8 mouse cellular contexts compared by ENCODE assay signal in genomic region chr2:49619719-49620522, GRCm38 (mm10). TPM values are rescaled to one million over a fixed set of nuclear protein-coding genes. Genes with fewer than 3 reads are reported as not detected.
DNase-seq lines count a peak whose midpoint lies in the region; ATAC-seq and TF ChIP-seq lines count a peak whose summit lies in the region.

No protein-coding gene starts in this region.

- WGBS in kidney, adult 2 months, result 4% methylated on average over 33 of the region's 33 CpGs
- WGBS in hindbrain, embryonic 12.5 days, result 2% methylated on average over 33 of the region's 33 CpGs
- under 1% methylated on average over 33 of the region's 33 CpGs for WGBS in midbrain, embryonic 10.5 days
- 7% methylated on average over 33 of the region's 33 CpGs for WGBS in thymus, adult 2 months

- peak; percentile 54 for ATAC-seq in hindbrain, embryonic 12.5 days (ENCODE audit: low FRiP score)

- no peaks in the 10 kb centered on the region for H3K36me3 ChIP-seq in kidney, adult 2 months (ENCODE audit: control insufficient read depth, insufficient read depth, low read length)
- H3K36me3 ChIP-seq in ES-E14 (ENCODE audit: control insufficient read depth, insufficient read depth, low read length, poor library complexity, severe bottlenecking), result no peaks in the 10 kb centered on the region
- peaks cover 13% of the 10 kb centered on the region for H3K36me3 ChIP-seq in hindbrain, embryonic 12.5 days
- H3K36me3 ChIP-seq in midbrain, embryonic 10.5 days, result peaks cover 32% of the 10 kb centered on the region
- H3K36me3 ChIP-seq in thymus, adult 2 months (ENCODE audit: control insufficient read depth, insufficient read depth, low read length), result no peaks in the 10 kb centered on the region

- no peak for TF ChIP-seq CTCF in kidney, adult 2 months (conservative IDR thresholded peaks at IDR 0.05; ENCODE audit: insufficient read depth, insufficient read length, low read depth, low read length)
- TF ChIP-seq CTCF in cortical plate, adult 2 months (IDR thresholded peaks at IDR 0.05; ENCODE audit: extremely low read depth, insufficient read depth, low read length), result no peak
- 0 out of 2 replicates have a peak, but pooled peaks have one; percentile 15 for TF ChIP-seq CTCF in thymus, adult 2 months (IDR thresholded peaks at IDR 0.05; ENCODE audit: borderline replicate concordance, control insufficient read depth, extremely low read depth, insufficient read depth, low read length, poor library complexity)

- H3K4me1 ChIP-seq in kidney, adult 2 months (ENCODE audit: control insufficient read depth, insufficient read depth, low read length), result no peaks in the 10 kb centered on the region
- no peaks in the 10 kb centered on the region; a peak in 1 of 4 replicates for H3K4me1 ChIP-seq in ES-E14 (ENCODE audit: control insufficient read depth in 2 of 2, insufficient read depth in 2 of 2, low read length in 2 of 2, poor library complexity in 1 of 2)
- H3K4me1 ChIP-seq in cortical plate, adult 2 months (ENCODE audit: control insufficient read depth, insufficient read depth, low read length), result peaks cover 3% of the 10 kb centered on the region; the same call in 1 of the 2 replicates
- H3K4me1 ChIP-seq in hindbrain, embryonic 12.5 days, result peaks cover 14% of the 10 kb centered on the region
- H3K4me1 ChIP-seq in midbrain, embryonic 10.5 days, result peaks cover 23% of the 10 kb centered on the region
- H3K4me1 ChIP-seq in thymus, adult 2 months (replicated peaks; ENCODE audit: control insufficient read depth, insufficient read depth, low read length), result peaks cover 8% of the 10 kb centered on the region

- H3K27ac ChIP-seq in kidney, adult 2 months (ENCODE audit: insufficient read depth, low read depth, low read length), result no peak overlapping the region
- H3K27ac ChIP-seq in ES-E14 (ENCODE audit: insufficient read depth, low read depth, low read length, poor library complexity, severe bottlenecking), result no peak overlapping the region
- H3K27ac ChIP-seq in cortical plate, adult 2 months (ENCODE audit: insufficient read depth, low read length), result peak overlapping the region; percentile 71
- peak overlapping the region; percentile 90 for H3K27ac ChIP-seq in hindbrain, embryonic 12.5 days
- peak overlapping the region; percentile 96 for H3K27ac ChIP-seq in midbrain, embryonic 10.5 days (replicated peaks)
- no peak overlapping the region for H3K27ac ChIP-seq in thymus, adult 2 months (ENCODE audit: control insufficient read depth, insufficient read depth, low read length)

- no peak for TF ChIP-seq POLR2A in kidney, adult 2 months (IDR thresholded peaks at IDR 0.05; ENCODE audit: low read depth, low read length)
- TF ChIP-seq POLR2A in cortical plate, adult 2 months (IDR thresholded peaks at IDR 0.05; ENCODE audit: extremely low read depth, insufficient read depth, low read length), result no peak
- no peak for TF ChIP-seq POLR2A in thymus, adult 2 months (IDR thresholded peaks at IDR 0.05; ENCODE audit: control insufficient read depth, extremely low read depth, insufficient read depth, low read length, poor library complexity)

- H3K4me3 ChIP-seq in kidney, adult 2 months (ENCODE audit: insufficient read depth, low read depth, low read length), result peak overlapping the region; percentile 58
- H3K4me3 ChIP-seq in ES-E14 (ENCODE audit: insufficient read depth in 1 of 2, low read depth in 1 of 2, low read length in 2 of 2, poor library complexity in 1 of 2, severe bottlenecking in 1 of 2), result peak overlapping the region; percentile 80 to 96
- H3K4me3 ChIP-seq in cortical plate, adult 2 months (ENCODE audit: insufficient read depth, low read length), result peak overlapping the region; percentile 78
- H3K4me3 ChIP-seq in hindbrain, embryonic 12.5 days, result peak overlapping the region; percentile 78
- H3K4me3 ChIP-seq in midbrain, embryonic 10.5 days, result peak overlapping the region; percentile 98
- peak overlapping the region; percentile 57 for H3K4me3 ChIP-seq in thymus, adult 2 months (ENCODE audit: control insufficient read depth, insufficient read depth, low read length)

- no peak for DNase-seq in kidney, adult 2 months
- no peak for DNase-seq in kidney, postnatal 14 days
- DNase-seq in ES-E14 (ENCODE audit: low read depth, low spot score), result no peak
- DNase-seq in midbrain, embryonic 10.5 days (ENCODE audit: low spot score), result peak; percentile 23
- peak; percentile 15 for DNase-seq in thymus, adult 2 months
- no peak for DNase-seq in frontal cortex, adult 2 months (ENCODE audit: extremely low spot score in 1 of 2, low spot score in 1 of 2)

- peak overlapping the region; percentile 65 for H3K4me2 ChIP-seq in hindbrain, embryonic 12.5 days (replicated peaks)

- no peaks in the 10 kb centered on the region for H3K9me3 ChIP-seq in ES-E14 (ENCODE audit: control insufficient read depth, insufficient read depth, low read depth, low read length)
- H3K9me3 ChIP-seq in hindbrain, embryonic 12.5 days (replicated peaks), result peaks cover 5% of the 10 kb centered on the region; the same call in 1 of the 2 replicates
- H3K9me3 ChIP-seq in midbrain, embryonic 10.5 days (replicated peaks), result peaks cover 21% of the 10 kb centered on the region; the same call in 1 of the 2 replicates

- peaks cover 4% of the 10 kb centered on the region for H3K27me3 ChIP-seq in kidney, adult 2 months (replicated peaks; ENCODE audit: control insufficient read depth, insufficient read depth, low read length)
- no peaks in the 10 kb centered on the region for H3K27me3 ChIP-seq in hindbrain, embryonic 12.5 days
- H3K27me3 ChIP-seq in midbrain, embryonic 10.5 days (ENCODE audit: low read depth, poor library complexity, severe bottlenecking), result no peaks in the 10 kb centered on the region
- H3K27me3 ChIP-seq in thymus, adult 2 months (ENCODE audit: control insufficient read depth, insufficient read depth, low read length), result peaks cover 12% of the 10 kb centered on the region; the same call in 1 of the 2 replicates

- in situ Hi-C loops in ES-E14 (cut with MboI; ENCODE audit: low sequenced_read_pairs in 2 of 2, unreplicated experiment in 2 of 2), result no loop called here

- peak overlapping the region; percentile 23; the same call in 1 of the 2 replicates for H3K9ac ChIP-seq in ES-E14 (ENCODE audit: insufficient read depth, low read depth, low read length, poor library complexity, severe bottlenecking)
- peak overlapping the region; percentile 87 for H3K9ac ChIP-seq in hindbrain, embryonic 12.5 days

TF ChIP-seq in ES-E14, 5 proteins besides CTCF, POLR2A, EP300 and RAD21:
- TF ChIP-seq MAFK (IDR thresholded peaks at IDR 0.05; ENCODE audit: insufficient read depth, low read depth, low read length) (no peak), CHD2 (IDR thresholded peaks at IDR 0.05; ENCODE audit: low read depth, low read length) (no peak)

RNA-seq across cellular contexts. Expression of gene Kif5c, which starts 0.8 kb away (rescaled TPM):
- 0.45 and 0.58 TPM in 2 replicates for polyA plus RNA-seq in kidney, adult 2 months (2012; rRNA removed)
- total RNA-seq in ES-E14 (2012; rRNA removed), result 34.2 and 37.3 TPM in 2 replicates
- 408 and 495 TPM in 2 replicates for polyA plus RNA-seq in cortical plate, adult 2 months (2012; rRNA removed)
- polyA plus RNA-seq in hindbrain, embryonic 12.5 days (2016; fragmentation: Nextera tagmentation; extraction: Ambion mirVana), result 153 and 157 TPM in 2 replicates
- polyA plus RNA-seq in midbrain, embryonic 10.5 days (2016; fragmentation: Nextera tagmentation; extraction: Ambion mirVana), result 37.3 and 59.0 TPM in 2 replicates
- 0.40 and 1.4 TPM in 2 replicates for polyA plus RNA-seq in thymus, adult 2 months (2012; rRNA removed)
- polyA plus RNA-seq in frontal cortex, adult 2 months (2012; rRNA removed), result 244 and 279 TPM in 2 replicates

Comparison
In these comparisons a context has a peak if more than half of its experiments do, and no peak if none do; other contexts are left out.
1. DNase-seq: peak in midbrain, embryonic 10.5 days (single experiment) and thymus, adult 2 months (single experiment); none in kidney, adult 2 months (single experiment), kidney, postnatal 14 days (single experiment), ES-E14 (single experiment) and frontal cortex, adult 2 months (0 of 2).
2. H3K27ac ChIP-seq: peak in cortical plate, adult 2 months (single experiment), hindbrain, embryonic 12.5 days (single experiment) and midbrain, embryonic 10.5 days (single experiment); none in kidney, adult 2 months (single experiment), ES-E14 (single experiment) and thymus, adult 2 months (single experiment).
3. RNA of gene Kif5c, which starts 0.8 kb away (polyA plus RNA-seq): 408 to 495 TPM in cortical plate, adult 2 months, 244 to 279 TPM in frontal cortex, adult 2 months, 153 to 157 TPM in hindbrain, embryonic 12.5 days and 37.3 to 59.0 TPM in midbrain, embryonic 10.5 days; 0.45 to 0.58 TPM in kidney, adult 2 months and 0.40 to 1.4 TPM in thymus, adult 2 months; every median in the first group is over 10 times any median in the second.
4. Peak in every context shown above with its lines, with median percentiles within 50 percentile points of each other: H3K4me3 ChIP-seq.